Mouse (Mus musculus): Measurements from ENCODE around the gene Lrrc75b.
"Not testable (repeated sequence)": the region's sequence is repeated elsewhere in the genome, so short reads cannot be mapped to it uniquely, and the experiment has no call there.

The Lrrc75b gene

DNA sequence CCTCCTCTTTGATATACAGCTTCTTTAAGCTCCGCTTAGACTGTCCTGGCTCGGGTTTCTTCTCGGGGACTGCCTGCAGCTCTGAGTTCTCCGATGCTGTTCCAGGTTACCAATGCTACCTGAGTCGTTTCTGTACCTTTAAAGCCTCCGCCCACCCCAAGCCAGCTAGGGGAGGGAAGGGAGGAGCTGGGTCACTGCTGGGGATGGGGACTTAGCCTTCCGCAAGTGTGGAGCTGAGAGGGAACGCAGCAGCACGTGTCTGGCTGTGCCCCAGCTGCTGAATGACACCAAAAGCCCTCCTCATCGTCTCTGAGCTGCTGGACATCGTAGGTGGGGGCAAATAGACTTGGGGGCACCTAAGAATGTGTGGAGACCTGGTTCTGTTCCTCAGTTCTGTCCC, 8.3 kb upstream of the Lrrc75b start:
- ATAC-seq (ENCODE audit: insufficient number of reproducible peaks, low FRiP score, low TSS enrichment): no peak

DNA sequence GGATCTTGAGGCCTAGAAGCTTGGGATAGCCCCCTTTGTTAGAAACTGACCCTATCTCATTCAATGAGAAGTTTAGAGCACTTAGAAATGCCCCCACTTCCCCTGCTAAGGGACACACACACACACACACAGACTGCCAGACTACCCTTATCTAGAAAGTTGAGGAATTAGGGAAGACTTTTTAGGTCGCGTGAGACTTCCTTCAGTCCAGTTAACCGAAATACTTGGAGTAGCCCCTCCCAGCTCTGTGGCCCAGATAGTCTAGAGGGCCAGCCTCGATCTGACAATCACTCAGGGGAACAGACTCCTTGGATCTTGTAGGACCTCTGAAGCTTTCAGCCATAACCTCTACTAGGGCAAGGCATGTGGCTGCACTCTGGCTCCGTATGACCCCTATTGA, 7.9 kb upstream of the Lrrc75b start:
- no peak for ATAC-seq (ENCODE audit: insufficient number of reproducible peaks, low FRiP score, low TSS enrichment)

DNA sequence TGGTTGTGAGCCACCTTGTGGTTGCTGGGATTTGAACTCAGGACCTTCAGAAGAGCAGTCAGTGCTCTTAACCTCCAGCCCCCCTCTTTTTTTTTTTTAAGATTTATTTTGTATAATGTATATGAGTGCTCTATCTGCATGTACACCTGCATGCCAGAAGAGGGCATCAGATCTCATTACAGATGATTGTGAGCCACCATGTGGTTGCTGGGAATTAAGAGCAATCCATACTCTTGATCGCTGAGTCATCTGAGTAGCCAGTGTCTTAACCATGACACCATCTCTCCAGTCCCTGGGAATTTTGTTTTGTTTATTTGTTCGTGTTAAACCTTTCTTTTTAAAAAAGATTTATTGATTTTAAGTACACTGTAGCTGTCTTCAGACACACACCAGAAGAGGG, 6.6 kb upstream of the Lrrc75b start:
- ATAC-seq (ENCODE audit: insufficient number of reproducible peaks, low FRiP score, low TSS enrichment): not testable (repeated sequence)

DNA sequence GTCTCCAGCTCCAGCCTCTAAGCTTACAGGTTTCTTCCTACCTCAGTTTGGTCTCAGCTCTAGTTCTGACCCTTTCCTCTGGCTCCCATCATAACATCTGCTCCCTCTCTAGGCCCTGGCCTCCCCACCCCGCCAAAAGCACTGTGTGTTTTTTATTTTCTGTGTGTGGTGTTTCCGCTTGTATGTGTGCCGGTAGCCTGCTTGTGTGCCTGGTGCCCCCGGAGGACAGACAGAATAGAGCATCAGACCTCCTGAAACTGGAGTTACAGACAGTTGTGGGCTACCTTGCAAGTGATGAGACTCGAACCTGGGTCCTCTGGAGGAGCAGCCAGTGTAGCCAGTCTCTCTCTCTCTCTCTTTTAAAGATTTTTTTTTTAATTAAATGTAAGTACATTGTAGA, 6.2 kb upstream of the Lrrc75b start:
- ATAC-seq (ENCODE audit: insufficient number of reproducible peaks, low FRiP score, low TSS enrichment): no peak

DNA sequence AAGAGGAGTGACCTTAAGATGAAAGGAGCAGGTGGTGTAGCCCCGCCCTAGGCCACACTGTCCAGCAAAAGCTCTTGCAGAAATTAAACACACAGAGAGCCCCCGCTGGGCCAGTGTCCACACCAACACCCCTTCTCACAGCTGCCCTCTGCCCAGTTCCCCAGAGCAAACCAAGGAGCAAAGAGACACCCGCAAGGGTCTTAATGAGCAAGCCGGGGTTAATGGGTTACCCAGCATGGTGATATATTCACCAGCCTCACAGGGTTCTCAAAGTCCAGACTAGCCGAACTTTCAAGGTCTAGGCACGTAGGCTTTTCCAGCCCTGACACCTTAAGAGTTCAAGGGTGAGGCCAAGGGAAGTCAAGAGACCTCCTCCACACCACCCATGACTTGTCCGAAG, 5.8 kb upstream of the Lrrc75b start:
- ATAC-seq (ENCODE audit: insufficient number of reproducible peaks, low FRiP score, low TSS enrichment): no peak

DNA sequence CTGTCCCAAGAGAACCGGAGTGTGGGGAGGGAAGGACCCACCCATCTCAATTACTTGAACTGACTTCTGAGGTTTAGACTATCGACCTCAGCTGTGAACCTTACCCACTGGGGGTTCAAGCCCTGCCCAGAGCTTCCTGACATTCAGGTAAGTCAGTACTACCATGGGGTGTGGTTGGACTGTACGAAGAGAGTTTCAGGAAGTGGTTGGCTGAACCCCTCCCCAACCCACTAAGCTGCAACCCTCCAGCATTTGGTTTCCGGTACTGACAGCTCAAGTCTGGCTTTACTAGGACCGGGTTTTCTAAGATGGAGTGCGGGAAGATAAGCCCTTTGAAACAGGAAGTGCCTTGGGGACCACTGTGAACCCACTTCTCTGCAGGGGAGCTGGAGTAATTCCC, 5.3 kb upstream of the Lrrc75b start:
- no peak for ATAC-seq (ENCODE audit: insufficient number of reproducible peaks, low FRiP score, low TSS enrichment)

DNA sequence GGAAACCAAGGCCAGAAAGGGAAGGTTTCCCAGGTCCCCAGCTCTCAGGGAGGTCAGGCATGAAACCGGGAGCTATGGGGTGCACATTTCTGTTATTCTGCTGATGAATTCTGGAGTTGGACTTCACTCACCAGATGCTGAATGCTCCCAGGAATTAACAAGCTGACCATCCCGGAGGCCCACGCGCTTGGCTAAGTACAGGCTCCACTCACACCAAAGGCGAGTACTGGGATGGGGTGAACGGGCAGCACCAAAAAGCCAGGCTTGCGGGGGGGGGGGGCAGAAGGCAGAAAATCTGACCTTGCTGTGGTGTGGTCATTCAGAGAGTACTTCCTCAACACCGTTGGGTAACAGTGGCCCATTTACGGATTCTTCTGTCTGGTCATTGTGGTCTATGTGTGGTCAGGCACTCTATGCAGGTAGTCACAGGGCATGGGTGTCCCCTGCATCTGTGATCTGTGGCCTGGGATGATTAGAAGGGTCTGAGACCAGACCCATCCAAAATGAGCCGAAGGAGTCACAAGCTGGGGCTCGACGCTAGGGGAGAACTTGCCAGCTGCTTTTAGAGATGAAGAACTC, 4.6 kb upstream of the Lrrc75b start:
- no peak for ATAC-seq (ENCODE audit: insufficient number of reproducible peaks, low FRiP score, low TSS enrichment)

DNA sequence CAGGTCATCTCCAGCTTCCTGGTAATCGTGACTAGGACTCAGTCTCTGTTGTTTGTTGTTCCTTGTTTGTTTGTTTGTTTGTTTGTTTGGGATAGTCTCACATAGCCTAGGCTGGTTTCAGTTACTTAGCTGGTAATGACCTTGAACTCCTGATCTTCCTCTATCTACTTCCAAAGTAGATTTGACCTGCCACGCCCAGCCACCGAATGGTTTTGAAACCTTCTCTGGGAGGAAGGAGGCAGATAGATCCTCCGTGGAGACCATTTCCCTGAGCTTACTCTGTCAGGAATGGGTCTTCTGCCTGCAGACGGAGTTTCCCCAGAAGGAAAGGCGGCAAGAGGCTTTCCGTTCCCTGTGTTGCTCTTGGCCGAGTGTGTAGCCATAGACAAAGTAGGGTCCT, 2.5 kb upstream of the Lrrc75b start:
- no peak for ATAC-seq (ENCODE audit: insufficient number of reproducible peaks, low FRiP score, low TSS enrichment)

DNA sequence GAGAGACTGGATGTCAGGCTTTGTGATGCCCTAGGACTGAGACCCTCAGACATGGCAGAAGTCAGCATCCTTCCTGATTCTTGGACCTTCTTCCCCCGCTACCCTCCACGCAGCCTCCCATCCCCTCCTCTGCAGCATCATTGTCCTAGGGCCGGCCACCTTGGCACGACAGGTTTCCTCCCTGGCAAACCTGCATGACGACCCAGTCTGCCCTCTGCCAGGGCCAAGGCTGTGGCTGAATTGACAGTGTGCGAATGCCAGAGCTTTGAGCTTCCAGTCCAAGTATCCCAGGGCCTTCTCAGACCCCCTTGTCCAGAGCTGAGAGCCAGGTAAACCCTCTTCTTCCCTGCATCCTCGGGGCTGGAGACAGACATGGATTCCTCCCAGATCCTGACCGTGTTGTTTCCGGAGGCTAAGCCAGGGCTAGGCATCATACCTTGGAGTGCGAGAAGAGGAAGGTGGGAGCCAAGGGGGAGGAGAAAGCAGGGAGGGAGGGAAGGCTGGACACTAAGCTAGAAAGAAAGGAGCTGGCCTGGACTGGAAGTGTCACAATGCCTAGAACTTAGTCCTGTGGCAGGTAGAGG, 1.0 kb upstream of the Lrrc75b start, which contains the start of gene Ggt1:
Gene Ggt1 (plus strand): TSS at position 534 of the 584 bp plus-strand sequence.
- no peak for ATAC-seq (ENCODE audit: insufficient number of reproducible peaks, low FRiP score, low TSS enrichment)

DNA sequence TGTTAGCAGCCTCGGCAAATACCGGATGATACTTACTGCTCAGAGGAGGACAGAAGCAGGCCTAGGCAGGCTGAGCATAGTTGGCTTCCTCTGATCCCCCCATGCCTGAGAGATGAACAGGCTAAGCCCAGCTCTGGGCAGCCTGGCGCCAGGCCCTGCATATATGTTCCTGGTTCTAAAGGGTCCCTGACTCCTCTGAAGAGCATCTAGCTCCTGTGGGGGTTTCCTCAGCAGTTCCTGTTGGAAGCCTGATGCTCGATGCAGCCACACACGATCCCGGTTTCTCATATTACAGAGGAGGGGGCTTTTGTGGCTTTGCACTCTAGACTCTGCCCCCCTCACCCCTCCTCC, 394 bp upstream of the Lrrc75b start:
- ATAC-seq (ENCODE audit: insufficient number of reproducible peaks, low FRiP score, low TSS enrichment): peak; percentile 7; the same call in 1 of the 2 replicates

DNA sequence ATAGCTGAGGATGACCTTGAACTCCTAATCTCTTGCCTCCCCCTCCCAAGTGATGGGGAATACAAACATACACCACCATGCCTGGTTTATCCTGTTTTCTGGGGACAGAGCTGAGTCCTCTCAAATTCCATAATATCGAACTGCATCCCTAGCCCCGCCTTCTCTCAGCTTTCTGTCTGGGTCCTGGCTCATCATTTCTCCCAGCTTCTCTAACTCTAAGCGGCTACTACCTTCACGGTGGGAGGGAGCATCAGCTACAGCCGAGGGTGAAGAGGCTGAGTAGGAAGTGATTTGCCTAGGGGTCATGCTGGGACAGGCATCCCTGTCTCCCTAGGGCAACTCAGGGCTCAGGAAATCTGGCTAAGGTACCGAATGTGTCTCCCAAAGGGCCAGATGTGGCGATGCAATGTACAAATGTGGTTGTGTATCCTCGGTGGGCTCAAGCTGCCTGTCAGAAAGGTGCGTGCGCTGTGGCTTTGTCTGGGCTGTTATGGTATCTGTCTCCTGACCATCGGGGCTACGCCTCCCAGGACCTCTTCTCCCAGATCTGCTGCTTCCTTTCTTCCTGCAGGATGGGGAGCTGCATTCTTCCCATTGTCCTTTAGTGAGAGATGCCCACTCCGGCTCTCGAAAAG, 972 bp downstream of the Lrrc75b start:
- no peak for ATAC-seq (ENCODE audit: insufficient number of reproducible peaks, low FRiP score, low TSS enrichment)

DNA sequence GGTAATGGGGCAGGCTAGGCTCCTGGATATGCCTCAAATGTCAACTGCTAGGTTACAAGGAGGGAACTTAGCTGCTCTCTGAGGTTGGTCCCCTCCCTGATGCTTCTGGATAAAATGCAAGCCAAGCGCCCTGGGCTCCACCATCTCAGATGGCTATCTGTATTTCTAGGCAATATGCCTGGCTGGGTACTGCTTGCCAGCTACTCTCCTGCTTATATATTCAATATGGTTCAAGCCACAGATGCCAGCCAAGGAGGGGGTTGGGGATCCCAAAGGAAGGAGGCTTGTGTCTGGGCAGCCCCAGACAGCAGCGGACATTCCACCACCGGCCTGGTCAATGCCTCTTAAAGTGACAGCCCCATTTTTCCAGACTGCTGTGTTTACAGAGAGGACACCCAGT, 1.6 kb downstream of the Lrrc75b start:
- ATAC-seq (ENCODE audit: insufficient number of reproducible peaks, low FRiP score, low TSS enrichment): peak; percentile 47

DNA sequence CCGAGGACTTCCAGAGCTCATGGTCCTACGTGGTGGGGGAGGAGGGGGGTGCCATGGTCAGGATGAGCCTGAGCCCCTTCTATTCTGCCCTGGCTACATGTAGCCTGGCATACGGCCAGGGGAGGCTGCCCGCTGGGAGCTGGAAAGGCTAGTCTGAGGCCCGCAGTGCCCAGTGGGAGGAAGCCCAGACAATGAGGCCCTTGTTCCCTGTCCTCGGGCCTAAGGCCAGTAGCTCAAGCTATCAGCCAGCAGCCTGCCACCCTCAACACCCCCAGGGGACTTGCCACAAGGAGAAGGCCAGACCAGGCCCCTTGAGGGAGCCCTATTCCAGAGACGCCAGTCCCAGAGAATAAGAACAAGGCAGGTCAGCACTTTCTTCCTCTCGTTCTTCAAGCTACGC, 4.1 kb downstream of the Lrrc75b start:
- ATAC-seq (ENCODE audit: insufficient number of reproducible peaks, low FRiP score, low TSS enrichment): no peak

DNA sequence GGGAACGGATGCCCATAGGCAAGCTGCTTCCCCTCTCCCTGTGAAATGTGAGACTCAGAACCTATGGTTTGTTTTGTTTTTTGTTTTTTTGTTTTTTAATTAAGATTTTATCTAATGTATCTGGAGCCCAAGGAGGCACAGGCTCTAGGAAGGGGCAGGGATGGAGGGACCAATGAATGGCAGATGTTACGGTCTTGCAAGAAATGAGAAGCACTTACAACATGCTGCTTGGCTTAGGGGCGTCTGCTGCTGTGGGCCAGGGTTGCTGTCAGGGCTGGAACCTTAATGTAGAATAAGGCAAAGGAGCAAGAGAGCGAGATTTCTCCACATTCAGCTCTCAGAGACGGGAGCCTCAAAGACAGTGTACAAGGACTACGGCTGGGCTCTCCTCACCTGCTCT, 4.6 kb downstream of the Lrrc75b start:
- no peak for ATAC-seq (ENCODE audit: insufficient number of reproducible peaks, low FRiP score, low TSS enrichment)

DNA sequence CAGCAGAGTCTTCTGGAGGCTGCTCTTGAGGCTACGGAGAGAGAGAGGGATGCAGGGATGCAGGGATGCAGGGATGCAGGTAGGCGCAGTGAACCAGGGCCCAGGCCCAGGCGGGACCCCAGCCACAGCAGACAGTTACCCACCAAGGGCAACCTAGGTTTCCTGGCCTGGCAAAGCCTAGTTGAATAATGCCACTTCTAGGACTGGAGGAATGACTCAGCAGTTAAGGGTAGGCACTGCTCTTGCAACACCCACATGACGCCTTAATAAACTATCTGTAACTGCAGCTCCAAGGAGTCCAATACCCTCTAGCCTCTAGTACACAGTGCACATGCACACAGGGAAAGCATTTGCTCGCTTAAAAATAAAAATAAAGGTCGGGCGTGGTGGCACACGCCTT, 6.0 kb downstream of the Lrrc75b start:
- ATAC-seq (ENCODE audit: insufficient number of reproducible peaks, low FRiP score, low TSS enrichment): no peak

DNA sequence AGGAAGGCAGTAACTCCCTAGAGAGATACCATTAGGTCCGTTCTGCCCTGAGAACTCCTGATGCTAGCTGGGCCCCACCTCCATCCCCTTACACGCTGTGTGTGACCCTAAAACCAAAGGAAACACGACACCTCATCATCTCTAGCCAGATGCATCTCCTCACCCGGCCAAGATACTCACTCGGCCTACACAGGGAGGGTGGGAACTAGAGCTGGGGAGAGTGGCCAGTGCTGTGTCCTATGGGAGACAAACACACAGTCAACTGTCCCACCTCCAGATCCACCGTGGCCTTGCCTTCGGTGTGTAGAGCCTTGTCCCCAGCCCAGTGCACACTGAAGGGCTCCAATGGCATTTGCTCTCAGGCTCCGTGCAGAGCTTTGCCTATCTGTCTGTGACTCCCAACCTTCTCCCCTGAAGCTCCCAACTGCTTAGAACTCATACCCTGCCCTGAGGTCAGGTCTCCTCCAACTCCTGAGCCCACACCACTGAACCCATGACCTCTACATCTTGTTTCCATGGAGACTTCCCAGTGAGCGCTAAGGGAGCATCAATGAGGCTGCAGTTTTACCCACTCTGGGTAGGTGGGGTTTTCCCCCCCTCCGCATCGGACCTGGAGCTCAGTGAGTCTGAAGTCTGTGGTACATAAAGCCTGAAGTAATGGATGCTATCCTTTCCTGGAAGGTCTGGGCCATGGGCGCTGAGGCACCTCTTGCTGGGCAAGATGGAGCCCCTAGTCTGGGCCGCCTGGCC, 7.3 kb downstream of the Lrrc75b start:
- ATAC-seq (ENCODE audit: insufficient number of reproducible peaks, low FRiP score, low TSS enrichment): no peak

DNA sequence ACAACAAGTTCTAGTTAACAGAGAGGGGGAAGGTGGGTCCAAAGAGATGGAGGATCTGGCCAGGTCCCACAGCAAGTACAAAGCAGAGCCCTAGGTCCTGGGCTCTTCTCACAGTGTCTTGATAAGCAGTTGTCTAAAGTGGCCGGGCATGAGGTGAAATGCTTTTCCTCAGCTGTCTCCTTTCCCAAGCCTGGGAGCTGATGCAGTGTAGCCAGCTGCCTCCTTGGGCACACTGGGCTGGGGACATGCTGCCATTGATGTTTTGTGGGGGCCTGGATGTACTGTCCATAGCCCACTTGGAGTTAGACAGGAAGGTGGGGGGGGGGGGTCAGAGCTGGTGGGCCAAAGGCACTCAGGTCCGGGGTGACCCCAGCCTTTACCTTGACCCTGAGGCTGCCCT, 8.0 kb downstream of the Lrrc75b start:
- ATAC-seq (ENCODE audit: insufficient number of reproducible peaks, low FRiP score, low TSS enrichment): no peak

DNA sequence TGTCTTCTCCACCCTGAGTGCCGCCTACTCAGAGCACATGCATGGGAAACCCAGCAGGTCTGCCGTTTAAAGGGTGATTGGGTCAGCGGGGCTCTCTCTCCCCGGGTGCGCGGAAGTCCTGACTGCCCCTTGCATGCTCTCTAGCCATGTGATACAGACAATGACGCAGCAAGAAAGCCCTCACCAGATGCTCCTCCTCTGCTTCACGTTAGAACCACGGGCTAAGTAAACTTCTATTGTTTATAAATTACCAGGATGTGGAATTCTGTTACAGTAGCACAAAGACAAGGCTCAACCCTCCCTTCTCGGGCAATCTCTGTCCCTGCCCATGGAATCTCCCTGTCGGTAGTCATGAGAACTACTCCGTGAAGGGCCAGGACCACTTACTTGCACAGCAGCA, 9.0 kb downstream of the Lrrc75b start:
- no peak for ATAC-seq (ENCODE audit: insufficient number of reproducible peaks, low FRiP score, low TSS enrichment)

DNA sequence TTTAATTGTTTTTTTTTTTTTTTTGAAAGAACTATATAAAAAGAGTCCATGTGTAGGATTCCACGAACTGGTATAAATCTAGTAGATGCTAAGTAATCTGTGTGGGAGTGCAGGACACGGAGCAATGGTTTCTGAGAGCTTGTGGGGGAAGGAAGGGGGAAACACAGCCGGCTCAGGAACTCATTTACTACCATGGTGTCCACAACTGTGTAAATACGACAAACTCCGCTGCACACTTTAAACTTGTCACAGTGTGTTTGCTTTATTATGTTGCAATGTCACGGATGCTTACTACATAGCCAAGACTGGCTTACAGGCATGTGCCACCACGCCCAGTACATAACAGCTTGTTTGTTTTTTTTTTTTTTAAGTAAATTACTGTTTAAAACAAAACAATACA, 10.2 kb downstream of the Lrrc75b start:
- no peak for ATAC-seq (ENCODE audit: insufficient number of reproducible peaks, low FRiP score, low TSS enrichment)

DNA sequence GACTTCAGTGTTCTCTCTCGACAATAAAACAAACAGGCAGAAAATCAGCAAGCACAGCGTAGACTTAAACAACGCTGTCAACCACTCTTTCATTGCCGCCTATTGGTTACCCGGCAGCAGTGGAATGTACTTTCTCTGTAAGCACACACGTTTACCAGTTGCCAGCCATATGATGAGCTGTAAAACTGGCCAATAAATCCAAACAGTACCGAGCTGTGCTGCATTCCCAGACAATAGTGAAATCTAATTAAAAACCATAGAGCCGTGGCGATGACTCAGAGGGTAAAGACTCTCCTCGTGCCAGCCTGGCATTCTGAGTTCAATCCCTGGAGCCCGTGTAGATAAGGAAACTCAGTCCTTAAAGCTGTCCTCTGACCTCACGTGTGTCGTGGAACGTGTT, 11.6 kb downstream of the Lrrc75b start:
- ATAC-seq (ENCODE audit: insufficient number of reproducible peaks, low FRiP score, low TSS enrichment): no peak

DNA sequence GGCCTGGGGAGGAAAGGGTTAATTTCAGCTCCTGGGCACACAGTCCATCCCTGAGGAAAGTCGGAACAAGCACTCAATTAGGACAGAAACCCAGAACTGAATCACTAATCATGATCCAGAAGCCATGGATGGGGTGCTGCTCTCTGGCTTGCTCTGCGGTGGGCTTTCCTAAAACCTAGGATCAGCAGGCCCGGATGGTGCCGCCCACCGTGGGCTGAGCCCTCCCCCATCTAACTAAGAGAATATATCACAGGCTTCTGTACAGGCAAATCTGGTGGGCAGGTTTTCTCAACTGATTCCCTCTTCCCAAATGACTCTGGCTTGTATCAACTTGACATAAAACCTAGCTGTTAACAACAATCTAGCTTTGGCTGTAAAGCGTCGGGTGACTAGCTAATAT, 12.2 kb downstream of the Lrrc75b start:
- no peak for ATAC-seq (ENCODE audit: insufficient number of reproducible peaks, low FRiP score, low TSS enrichment)

DNA sequence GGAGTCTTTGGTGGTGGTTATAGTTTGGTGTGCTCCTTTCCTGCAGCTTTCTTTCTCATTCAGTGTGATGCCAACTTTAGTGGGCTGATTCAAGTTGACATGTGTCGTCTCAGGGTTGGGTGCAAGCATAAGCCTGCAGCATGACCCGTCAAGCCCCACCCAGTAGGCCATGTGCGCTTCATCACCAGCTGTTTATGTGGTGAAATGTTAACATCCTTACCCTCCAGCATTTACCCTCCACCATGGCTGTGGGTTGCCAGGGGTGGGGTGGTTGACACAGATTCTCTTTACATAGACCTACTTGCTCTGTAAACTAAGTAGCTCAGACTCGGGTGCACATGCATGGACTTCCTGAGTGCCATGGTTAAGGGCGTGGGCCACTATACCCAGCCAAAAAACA, 24.0 kb downstream of the Lrrc75b start:
- no peak for ATAC-seq (ENCODE audit: insufficient number of reproducible peaks, low FRiP score, low TSS enrichment)
